Mouse (Mus musculus) right cerebral cortex, postnatal 36 days (tissue): Measurements from ENCODE around the gene Fndc3b.

ENCODE experiments used
- DNase-seq, 2 experiments: peaks; one replicate each; pipeline ENCODE4 v3.0.0; 2022; ENCODE audit warnings: low spot score in 2 of 2, mixed read lengths in 1 of 2

The Fndc3b gene

DNA sequence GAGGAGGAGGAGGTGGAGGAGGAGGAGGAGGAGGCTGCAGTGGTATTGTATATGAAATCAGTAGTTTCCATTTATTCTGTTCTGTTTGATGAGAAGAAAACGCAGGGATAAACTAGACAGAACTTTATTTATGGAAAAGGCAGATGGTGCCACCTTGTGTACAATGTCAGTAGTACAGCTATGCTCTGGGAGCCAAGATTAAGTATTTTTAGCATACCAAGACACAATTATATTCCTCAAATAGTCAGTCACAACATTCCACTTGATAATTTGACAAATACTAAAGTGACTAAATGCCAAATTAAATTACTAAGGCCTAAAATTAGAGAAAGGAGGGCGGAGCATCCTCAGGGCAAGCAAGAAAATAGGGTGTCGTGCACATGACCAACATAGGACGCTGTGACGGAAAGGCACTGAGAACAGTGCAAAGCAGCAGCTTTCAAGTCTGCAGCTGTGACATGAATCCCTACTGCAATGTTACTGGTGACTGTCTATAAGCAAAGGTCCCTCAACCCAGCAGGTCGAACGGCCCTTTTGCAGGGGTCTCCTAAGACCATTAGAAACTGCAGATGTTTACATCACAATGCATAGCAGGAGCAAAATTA is 244.7 kb downstream of the Fndc3b start:
- DNase-seq = no peak

DNA sequence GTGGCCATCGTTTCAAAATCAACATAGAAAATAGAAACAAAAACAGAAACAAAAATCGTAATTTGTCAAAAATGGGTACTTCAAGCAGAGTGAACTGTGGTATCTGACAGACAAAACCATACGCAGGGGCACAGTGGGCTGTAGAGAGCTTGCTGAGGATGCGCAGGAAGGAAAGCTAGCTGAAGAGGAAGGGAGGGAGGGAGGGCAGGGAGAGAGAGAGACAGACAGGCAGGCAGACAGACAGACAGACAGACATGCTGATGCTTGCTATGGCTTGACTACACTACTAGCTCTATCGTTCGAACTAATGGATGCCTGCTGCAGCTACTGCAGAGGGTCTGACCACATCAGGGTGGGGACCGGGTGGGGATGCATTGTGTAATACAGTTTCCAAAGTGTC is 247.7 kb downstream of the Fndc3b start:
- DNase-seq = no peak

DNA sequence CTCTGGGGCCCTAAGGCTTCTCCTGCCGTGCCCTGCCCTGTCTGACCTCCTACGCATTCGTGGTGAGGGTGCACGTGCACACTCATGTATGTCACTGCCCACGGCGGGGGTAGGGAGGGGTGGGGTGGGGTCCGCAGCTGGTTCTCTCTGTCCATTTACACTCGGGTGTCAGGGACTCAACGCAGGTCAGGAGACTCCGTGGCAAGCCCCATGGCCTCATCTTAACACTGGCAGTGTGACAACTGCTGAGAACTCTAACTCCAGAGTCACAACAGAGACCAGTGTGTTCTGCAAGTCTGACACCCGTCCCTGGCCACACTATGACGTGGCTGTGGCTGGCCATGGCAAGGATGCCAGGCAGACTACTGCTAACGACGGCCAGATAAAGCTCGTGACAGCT is 248.2 kb downstream of the Fndc3b start:
- DNase-seq = no peak

- DNase-seq = no peak
Observed at GRCm38 (mm10) chr3:27462316-27462902, 248.7 kb downstream of the Fndc3b start.

- no peak for DNase-seq
Observed at GRCm38 (mm10) chr3:27461861-27462260, 249.2 kb downstream of the Fndc3b start.

DNA sequence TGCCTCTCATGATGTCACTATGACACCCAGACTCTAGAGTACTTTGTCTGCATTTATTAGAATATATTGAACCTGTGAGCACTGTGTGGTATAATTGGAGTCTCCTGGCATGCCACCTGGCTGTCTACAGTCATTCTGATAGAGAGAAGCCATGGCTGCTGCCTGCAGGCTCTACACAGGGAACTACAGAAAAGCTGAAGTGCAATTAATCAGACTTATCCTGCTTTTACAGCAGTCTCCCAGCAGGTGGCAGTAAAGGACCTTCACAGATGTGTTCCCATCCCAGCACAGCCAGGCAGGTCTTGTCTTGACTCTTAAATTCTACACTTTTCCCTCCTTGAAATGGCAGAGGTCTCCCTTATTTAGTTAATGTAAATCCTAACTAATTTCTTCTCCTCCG is 250.1 kb downstream of the Fndc3b start:
- DNase-seq = peak; percentile 66 to 73

DNA sequence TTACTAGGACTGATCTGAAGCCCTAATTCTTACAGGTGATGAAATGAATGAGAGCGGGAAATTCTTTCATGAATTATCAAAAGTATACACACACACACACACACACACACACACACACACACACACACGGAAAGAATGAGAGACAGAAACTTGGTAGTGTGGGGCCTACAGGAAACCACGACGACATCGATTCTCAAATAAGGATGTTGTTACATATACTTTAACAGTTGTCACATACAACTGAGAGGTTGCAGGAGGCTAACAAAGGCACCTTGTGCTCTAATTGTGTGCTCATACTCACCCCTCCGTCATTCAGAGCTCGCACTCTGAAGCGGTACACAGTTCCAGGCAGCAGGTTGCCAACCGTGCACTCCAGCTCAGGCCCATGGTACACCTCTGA is 252.7 kb downstream of the Fndc3b start:
- no peak for DNase-seq

DNA sequence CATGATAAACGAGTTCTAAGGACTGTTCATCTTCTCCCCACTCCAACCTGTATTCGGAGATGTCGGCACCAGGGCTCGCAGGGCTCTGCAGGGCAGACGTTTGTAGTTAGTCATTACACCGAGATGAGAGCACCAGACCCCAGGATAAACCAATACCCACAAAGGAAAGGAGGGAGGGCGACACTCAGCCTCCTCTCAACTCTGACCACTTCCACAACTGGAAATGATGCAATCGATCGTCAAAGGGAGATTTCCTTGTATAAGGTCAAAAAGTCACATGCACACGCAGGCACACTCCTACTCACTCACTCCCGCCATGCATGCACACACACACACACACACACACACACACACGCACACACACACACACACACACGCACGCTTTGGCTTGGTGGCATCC is 254.6 kb downstream of the Fndc3b start:
- DNase-seq = no peak

DNA sequence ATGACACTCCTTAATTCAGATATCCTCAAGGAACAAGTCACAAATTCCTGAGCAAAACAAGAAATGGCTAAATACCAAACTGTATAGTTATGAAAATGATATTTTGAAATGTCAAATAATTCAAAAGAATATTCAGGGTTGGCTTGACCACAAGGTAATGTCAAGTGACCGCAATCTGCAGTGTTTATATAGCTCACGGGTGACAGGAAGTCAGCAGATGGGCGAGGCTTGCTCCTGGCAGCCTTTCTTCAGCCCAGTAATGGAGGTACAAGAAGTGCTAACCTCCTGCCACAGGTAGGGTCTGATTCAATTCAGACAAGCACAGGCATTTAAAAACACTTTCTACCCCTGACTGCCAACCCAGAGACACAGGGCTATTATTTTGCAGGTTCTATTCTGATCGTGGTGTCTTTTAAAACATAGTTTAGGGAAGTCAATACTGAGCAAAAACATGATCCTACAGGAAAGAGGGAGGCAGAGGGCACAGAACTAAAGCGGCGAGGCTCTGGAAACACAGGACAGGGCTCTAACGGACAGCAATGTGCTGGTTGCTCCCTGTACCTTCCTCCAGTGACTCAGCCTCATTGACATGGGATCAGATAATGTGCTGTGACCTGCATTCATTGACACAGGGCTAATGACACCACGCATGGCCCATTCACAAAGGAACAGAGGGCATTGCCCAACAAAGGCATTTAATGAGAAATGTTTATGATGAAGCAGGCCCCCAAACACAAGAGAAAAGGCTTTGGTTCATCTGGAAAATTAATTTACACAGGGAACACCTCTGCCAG is 256.5 kb downstream of the Fndc3b start:
- no peak for DNase-seq

DNA sequence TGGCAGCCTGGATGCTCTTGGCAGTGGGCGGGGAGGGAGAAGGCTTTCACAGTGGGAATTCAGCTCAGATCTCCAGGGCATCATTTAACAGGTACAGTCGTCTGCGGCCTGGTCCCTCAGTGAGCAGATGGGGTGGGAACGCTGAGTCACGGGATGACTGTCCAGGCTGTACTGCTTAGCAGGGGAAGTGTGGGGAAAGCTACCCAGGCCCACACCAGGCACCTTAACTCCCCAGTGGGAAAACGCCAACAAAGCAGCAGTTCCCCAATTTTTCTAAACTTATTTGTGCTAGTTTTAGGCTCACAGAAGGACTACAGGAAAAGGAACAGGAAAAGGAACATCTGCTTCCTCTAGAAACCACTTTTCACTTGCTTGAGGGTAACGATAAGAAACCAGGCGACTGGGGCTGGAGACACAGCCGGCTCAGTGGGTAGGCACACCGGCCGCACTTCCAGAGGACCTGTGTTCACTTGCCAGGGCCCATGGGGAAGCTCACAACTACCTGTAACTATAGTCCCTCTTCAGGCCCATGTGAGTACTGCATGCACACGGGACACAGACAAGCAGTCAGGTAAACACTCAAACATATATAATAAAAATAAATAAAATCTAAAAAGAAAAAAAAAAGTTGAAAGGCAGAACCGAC is 257.5 kb downstream of the Fndc3b start:
- no peak for DNase-seq

GRCm38 (mm10) chr3:27449447-27449846 is 261.7 kb downstream of the Fndc3b start:
- no peak for DNase-seq

DNA sequence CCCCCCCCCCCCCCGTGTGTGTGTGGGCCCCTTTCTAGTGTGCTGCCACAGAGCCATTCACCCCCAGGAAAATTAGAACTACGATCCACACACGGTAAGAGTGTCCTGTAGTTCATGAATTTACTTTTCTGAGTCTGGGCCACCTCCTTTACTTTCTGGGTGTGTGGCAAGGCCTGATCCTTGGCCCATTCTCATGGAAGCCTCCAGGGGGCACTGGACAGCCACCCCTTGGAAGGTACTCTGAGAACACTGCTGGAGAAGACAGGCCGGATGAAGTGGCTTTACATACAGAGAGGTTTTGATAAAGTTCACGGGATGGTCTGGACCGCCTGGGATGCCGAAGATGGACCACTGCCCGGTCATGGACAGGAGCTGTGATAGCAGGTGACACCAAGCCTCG is 262.7 kb downstream of the Fndc3b start:
- no peak for DNase-seq

GRCm38 (mm10) chr3:27439704-27440103 is 271.4 kb downstream of the Fndc3b start:
- DNase-seq = no peak

GRCm38 (mm10) chr3:27435096-27435620 is 275.9 kb downstream of the Fndc3b start:
- no peak for DNase-seq

GRCm38 (mm10) chr3:27432981-27433380 is 278.1 kb downstream of the Fndc3b start:
- DNase-seq = no peak

DNA sequence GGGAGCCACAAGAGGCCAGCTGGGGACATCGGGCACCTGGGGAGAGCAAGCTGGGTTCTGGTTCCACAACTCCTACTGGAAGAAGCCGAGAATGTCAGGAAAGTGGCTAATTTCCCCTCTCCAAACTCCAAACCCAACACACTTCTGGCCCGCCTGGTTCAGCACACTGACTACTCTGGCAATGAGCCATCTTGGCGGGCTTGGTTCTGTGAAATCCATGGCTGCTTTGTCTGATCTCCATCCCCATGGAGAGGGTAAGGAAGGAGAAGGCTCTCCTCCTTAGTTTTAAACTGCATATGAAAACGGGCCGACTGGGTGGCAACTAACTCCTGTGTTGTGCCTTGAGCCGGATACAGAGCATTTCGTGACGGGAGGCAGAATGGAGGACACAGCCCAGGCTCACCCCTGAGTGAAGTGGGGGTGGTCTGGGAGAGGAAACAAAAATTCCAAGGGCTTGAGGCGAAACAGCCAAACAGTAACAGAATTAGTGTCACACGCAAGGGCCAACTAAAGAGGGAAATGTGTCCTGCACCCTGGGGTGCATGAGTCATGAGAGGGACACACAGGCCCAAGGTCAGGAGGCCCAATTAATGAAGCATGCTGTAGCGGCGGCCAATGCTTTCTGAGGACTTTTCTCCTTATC is 280.4 kb downstream of the Fndc3b start:
- DNase-seq = no peak

DNA sequence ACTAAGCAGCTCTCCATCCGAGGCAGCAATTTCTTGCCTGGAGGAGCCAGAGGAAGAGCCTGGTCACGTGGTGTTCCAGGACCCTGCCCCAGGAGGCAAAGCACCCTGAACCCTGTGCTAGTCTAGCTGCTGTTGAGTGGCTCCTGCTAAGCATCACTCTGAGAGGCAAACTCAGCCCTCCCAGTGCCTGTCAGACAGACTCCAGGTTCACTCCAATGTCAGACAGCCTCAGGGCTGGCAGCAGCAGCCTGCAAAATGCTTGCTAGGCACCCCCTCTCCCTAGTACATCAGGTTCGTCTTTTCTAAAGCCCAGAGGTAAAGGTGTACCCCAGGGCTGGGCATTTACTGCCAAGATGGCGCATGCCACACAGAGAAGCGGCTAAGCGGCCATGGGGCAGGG is 283.7 kb downstream of the Fndc3b start:
- no peak for DNase-seq

DNA sequence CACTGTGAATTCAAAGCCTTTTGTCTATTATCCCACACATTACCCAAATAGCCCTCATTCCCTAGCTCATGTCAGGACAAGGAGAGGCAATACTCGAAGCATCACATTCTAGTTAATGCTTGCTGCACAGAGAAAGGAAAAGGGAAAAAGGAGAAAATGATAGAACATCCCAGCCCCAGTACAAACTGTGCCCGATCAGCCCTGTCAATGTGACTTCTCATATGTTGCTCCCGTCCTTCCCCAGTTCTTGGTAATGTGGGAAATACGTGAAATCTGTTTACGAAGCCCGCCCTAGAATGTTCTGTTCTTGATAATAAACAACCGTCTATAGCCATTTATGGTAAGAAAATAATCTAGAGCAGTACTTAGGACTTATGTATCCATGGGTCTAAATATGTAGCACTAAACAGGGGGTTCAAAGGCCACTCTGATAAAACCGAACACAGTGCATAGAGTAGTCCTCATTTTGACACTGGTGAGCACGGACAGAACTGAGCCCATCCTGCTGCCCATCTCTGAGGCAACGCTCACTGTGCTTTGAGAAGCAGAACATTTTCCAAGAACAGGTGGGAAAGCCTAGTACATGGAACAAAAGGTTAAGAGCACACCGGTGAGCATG is 286.9 kb downstream of the Fndc3b start:
- DNase-seq = no peak

DNA sequence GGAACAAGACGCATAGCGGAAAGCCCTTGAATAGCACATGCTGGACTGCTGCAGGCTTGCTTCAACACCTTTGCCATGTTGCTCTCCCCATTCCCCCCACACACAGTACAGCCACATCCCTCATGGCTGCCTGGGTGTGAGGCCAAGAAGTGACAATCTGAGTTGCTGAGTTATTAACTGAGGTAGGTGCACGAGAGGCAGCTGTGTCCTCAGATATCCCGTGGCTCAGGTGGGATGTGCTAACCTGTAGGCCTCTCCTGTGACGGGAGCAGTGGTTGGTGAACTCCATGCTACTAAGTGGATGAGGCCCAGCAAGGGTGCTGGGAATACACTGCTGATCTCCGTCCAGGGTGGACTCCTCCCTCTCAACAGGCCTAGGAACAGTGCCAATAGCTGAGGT is 288.6 kb downstream of the Fndc3b start:
- DNase-seq = no peak

DNA sequence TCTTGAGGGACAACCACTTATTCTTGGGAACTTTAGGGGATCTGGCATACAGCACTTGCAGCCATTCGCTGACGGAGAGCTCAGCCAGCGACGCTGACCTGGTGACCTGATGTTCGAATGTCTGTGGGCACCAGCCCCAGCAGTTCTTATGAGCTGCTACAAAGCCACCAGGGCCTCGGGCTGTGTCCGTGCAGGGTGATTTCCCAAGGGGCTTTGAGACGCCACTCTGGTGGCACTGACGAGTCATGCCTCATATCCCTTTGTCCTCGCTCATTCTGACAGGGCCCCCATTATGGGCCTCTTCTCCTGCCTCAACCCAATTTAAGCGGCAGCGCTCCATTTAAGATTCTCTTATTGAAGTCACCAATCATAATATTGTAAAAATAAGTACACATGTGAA is 289.1 kb downstream of the Fndc3b start:
- no peak for DNase-seq

DNA sequence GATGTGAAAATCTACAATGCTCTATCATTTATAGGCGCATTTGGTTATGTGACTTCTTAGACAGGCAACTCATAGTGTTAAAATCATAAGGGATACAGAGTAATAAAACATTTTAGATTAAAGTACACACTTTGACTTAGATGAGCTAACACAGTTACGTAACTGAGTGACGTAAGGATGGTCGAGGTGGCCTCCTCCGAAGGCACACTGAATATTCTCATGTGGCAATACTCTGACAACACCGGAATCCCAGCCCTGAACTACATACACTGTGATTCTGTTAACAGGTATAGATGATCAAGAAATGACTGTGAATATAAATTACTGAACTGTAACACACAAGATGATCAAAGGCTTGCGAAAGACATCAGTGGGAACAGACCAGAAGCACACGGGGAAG is 292.5 kb downstream of the Fndc3b start:
- no peak for DNase-seq

- DNase-seq = no peak
Observed at GRCm38 (mm10) chr3:27416786-27417185, 294.3 kb downstream of the Fndc3b start.
